Mouse (Mus musculus): ENCODE results near the gene Scap. TPM values are rescaled to one million over a fixed set of nuclear protein-coding genes. Genes with fewer than 3 reads are reported as not detected.
"Not testable (repeated sequence)": the region's sequence is repeated elsewhere in the genome, so short reads cannot be mapped to it uniquely, and the experiment has no call there.

Gene Scap
- polyA plus RNA-seq, 1 experiment from 2014 or later, result 44.1 TPM

DNA sequence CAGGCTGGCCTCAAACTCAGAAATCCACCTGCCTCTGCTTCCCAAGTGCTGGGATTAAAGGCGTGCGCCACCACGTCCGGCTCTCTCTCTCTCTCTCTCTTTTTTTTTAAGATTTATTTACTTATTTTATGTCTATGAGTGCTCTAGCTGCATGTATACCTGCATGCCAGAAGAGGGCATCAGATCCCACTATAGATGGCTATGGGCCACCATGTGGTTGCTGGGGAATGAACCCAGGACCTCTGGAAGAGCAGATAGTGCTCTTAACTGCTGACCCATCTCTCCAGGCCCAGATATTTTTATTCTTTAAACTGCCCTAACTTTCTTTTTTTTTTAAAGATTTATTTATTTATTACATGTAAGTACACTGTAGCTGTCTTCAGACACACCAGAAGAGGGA, 70.2 kb downstream of the Scap start:
- 94% methylated on average over 4 of the region's 4 CpGs for WGBS
- H3K9me3 ChIP-seq; H3K27me3 ChIP-seq (ENCODE audit: poor library complexity, severe bottlenecking); H3K27ac ChIP-seq; DNase-seq (ENCODE audit: extremely low spot score, low spot score); H3K4me3 ChIP-seq: not testable (repeated sequence)
- Histone ChIP-seq H3K36me3 (replicated peaks) (peaks cover 52% of the 10 kb centered on the region), H3K4me1 (peaks cover 18% of the 10 kb centered on the region)

DNA sequence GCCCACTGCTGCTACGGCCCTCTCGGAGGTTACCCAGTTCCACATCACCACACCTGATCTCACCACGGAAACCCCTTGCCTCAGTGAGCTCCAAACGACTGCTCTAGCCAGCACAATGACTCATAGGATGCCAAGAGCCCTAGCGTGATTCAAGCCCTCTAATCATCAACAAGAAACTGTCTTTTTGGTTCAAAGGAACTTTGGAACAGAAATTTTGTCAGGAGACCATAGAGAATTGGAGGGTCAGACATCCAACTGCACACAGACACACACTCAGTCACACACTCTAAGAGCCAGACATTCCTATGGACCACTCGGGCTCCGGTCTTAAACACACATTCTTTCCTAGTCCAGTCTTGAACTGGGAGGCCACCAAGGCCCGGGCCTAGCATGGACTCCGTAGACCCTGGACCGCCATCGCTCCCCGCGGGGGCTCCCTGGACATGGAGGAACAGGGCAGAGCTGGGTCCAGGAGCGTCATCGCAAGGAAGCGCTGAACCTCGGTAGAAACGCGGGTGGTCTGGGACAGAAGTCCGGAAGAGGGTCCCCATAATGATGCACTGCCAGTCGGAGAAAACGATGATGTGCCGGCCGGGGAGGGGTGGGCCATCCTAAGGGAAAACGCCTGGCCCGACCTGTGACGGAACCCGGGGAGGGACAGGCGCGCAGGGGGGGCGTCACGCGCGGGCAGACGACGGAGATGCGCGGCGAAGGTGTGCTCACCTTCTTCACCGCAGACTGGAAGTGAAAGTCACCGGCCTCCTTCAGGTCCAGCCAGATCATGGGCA, 74.4 kb downstream of the Scap start:
- WGBS, result 3% methylated on average over 41 of the region's 41 CpGs
- DNase-seq (ENCODE audit: extremely low spot score, low spot score), result peak; percentile 54
- Histone ChIP-seq H3K9me3 (no peaks in the 10 kb centered on the region), H3K36me3 (replicated peaks) (peaks cover 26% of the 10 kb centered on the region), H3K27ac (peak overlapping the region; percentile 92), H3K27me3 (ENCODE audit: poor library complexity, severe bottlenecking) (no peaks in the 10 kb centered on the region), H3K4me1 (peaks cover 31% of the 10 kb centered on the region), H3K4me3 (peak overlapping the region; percentile 74)

DNA sequence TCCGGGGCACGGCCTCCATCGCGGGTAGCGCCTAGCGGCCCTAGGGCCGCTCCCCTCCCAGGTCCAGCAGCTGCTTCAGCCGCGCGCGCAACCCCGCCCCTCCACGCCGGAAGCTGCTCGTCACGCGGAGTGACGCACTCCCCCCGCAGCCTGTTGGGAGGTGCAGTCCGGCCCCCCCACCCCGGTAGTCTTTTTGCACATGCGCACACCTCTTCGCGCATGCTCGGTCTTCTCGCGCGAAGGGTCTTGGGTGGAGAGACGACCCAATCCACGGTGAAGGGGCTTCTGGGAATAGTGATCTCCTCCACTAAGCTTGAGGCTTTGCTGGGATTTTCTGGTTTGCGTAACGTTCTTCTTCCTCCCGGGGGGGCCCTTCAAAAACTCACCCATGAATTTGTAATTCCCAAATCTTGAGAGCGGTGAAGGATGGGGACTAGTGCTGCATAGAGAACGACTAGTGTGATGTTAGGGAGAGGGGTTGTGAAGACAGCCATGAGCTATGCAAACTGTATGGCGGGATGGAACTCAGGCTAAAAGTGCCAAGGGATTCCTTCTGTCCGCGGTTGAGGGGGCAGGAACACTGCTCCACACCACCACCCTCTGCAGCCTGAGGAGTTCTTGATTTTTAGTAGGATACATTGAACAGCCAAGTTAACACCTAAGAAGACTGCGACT, 75.1 kb downstream of the Scap start, which contains the start of gene Ptpn23:
TSS of gene Ptpn23 (minus strand) at position 115 of the 675 bp plus-strand sequence.
- Histone ChIP-seq H3K27me3 (ENCODE audit: poor library complexity, severe bottlenecking) (no peaks in the 10 kb centered on the region), H3K4me1 (peaks cover 31% of the 10 kb centered on the region), H3K4me3 (peak within 1 kb of the TSS; percentile 74), H3K9me3 (no peaks in the 10 kb centered on the region), H3K36me3 (replicated peaks) (peaks cover 22% of the 10 kb centered on the region), H3K27ac (peak within 1 kb of the TSS; percentile 92)
- WGBS, result under 1% methylated on average over 39 of the region's 39 CpGs
- peak; percentile 97 for DNase-seq (ENCODE audit: extremely low spot score, low spot score)

DNA sequence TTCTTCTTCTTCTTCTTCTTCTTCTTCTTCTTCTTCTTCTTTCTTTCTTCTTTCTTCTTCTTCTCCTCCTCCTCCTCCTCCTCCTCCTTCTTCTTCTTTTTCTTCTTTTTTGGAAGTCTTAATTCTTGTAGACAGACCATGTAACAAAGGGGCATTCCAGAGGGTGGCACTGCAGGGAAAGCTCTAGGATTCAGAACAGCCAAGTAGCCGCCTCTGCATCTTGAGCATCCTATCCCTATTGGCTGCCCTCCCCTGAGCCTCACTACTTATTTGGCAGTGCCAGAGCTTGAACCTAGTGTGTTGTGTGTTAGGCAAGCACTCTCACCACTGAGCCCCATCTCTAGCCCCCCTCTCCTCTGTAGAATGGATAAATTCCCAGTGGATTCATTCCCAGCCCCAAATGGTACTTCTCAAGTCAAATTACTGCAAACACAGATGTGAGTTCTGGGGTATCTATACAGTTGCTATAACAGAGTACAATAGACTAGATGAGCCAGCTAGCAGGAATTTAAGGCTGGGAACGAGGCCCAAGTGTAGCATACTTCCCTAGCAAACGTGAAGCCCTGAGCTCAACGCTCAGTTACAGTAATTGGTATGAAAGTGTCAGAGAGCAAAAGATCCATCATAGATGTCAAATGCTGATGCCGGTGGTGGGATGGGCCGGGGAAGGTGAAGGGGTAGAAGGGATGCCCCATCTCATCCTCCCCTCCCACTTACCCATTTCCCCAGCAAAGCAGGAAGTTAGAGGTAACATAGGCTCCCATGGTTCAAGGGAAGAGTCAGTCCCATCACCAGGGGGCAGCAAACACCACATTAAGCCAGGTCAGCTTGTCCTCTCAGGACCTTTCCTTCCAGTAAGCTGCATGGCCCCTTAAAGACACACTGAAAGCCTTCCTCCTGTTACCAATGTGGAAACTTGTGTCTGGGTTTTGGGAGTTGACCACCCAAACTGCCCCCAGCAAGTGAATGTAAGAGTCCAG, 78.1 kb downstream of the Scap start:
- no peak overlapping the region for H3K27ac ChIP-seq
- H3K4me3 ChIP-seq, result no peak overlapping the region
- H3K36me3 ChIP-seq (replicated peaks), result no peaks in the 10 kb centered on the region; the same call in 1 of the 2 replicates
- no peaks in the 10 kb centered on the region for H3K9me3 ChIP-seq
- DNase-seq (ENCODE audit: extremely low spot score, low spot score), result peak; percentile 79
- H3K27me3 ChIP-seq (ENCODE audit: poor library complexity, severe bottlenecking), result no peaks in the 10 kb centered on the region
- peaks cover 26% of the 10 kb centered on the region for H3K4me1 ChIP-seq
- WGBS, result 49% methylated on average over 6 of the region's 6 CpGs

DNA sequence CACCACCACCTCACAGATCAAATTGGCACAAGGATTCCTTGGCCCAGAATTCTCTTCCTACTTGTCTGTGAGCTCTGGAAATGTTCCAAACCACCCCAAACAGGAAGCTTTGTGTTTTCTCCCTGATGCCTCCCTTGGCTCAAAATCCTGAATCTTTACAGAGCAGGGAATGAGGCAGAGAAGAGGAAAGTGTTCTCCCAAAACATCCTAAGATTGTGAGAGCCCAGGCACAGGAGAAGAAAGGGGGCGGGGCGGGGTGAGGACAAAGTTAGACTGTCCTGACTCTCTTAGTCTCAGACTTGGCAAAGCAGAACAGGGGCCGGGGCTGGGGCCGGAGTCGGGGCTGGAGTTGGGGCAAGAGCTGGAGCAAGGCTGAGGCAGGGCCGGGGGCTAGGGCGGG, 79.8 kb downstream of the Scap start:
- no peak overlapping the region for H3K4me3 ChIP-seq
- 82% methylated on average over 7 of the region's 7 CpGs for WGBS
- DNase-seq (ENCODE audit: extremely low spot score, low spot score), result no peak
- no peaks in the 10 kb centered on the region for H3K27me3 ChIP-seq (ENCODE audit: poor library complexity, severe bottlenecking)
- H3K4me1 ChIP-seq, result peaks cover 13% of the 10 kb centered on the region
- H3K27ac ChIP-seq, result no peak overlapping the region
- no peaks in the 10 kb centered on the region for H3K9me3 ChIP-seq
- no peaks in the 10 kb centered on the region for H3K36me3 ChIP-seq (replicated peaks)

- Histone ChIP-seq H3K4me1 (peaks cover 10% of the 10 kb centered on the region), H3K27me3 (ENCODE audit: poor library complexity, severe bottlenecking) (no peaks in the 10 kb centered on the region), H3K27ac (no peak overlapping the region), H3K9me3 (no peaks in the 10 kb centered on the region), H3K4me3 (no peak overlapping the region), H3K36me3 (replicated peaks) (no peaks in the 10 kb centered on the region)
- peak; percentile 36 for DNase-seq (ENCODE audit: extremely low spot score, low spot score)
- 62% methylated on average over 9 of the region's 9 CpGs for WGBS
Observed at GRCm38 (mm10) chr9:110413785-110414184, 80.7 kb downstream of the Scap start.

DNA sequence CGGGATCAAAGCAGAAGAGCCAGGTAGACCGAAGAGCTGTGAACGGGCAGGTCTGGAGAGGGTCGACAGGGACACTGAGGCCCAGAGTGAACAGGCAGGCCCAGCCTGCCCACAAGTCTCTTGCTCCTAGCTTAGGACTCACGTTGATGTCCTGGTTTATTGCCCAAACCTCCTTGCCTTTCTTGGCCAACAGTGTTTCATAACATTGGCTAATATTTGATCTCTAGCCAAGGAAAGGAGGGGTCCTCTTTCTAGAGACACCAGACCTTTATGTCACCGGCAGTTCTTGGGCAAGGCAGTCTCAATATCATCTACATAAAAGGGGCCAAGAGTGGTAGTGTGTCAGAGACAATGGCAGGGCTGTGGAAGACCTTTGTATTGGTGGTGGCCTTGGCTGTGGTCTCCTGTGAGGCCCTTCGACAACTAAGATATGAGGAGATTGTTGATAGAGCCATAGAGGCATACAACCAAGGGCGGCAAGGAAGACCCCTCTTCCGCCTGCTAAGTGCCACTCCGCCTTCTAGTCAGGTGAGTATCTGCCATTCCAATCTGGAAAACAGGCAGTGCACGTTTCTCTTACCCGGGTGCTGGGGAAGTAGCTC, 86.5 kb downstream of the Scap start, which contains the start of gene Ngp:
TSS of gene Ngp (plus strand) at position 237 of the 602 bp plus-strand sequence.
- no peak for DNase-seq (ENCODE audit: extremely low spot score, low spot score)
- H3K36me3 ChIP-seq (replicated peaks), result no peaks in the 10 kb centered on the region
- H3K9me3 ChIP-seq, result no peaks in the 10 kb centered on the region
- no peak within 1 kb of the TSS for H3K27ac ChIP-seq
- H3K4me3 ChIP-seq, result no peak within 1 kb of the TSS
- WGBS, result 91% methylated on average over 12 of the region's 12 CpGs
- no peaks in the 10 kb centered on the region for H3K4me1 ChIP-seq
- no peaks in the 10 kb centered on the region for H3K27me3 ChIP-seq (ENCODE audit: poor library complexity, severe bottlenecking)

DNA sequence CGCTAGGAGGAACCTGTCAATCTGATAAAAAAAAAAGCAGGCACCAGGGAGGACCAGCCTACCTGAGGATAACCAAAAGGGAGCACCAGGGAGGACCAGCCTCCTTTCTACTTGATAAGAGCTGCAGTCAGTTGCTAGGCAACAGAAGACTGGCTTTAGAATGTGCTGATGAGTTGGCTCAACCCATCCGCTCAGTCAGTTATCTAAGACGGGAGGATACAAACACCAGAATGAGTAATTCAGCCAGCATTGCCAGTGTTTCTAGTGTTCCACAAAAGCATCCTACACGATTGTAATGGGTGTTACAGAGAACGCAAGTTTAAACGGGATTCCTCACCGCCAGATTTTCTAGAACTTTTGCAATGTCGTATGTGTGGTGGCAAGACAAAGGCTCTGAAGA, 98.2 kb downstream of the Scap start:
- Histone ChIP-seq H3K36me3 (replicated peaks) (peaks cover 74% of the 10 kb centered on the region), H3K27ac (no peak overlapping the region), H3K4me3 (no peak overlapping the region), H3K27me3 (ENCODE audit: poor library complexity, severe bottlenecking) (no peaks in the 10 kb centered on the region), H3K4me1 (no peaks in the 10 kb centered on the region), H3K9me3 (no peaks in the 10 kb centered on the region)
- DNase-seq (ENCODE audit: extremely low spot score, low spot score), result no peak
- WGBS, result 87% methylated on average over 8 of the region's 8 CpGs

DNA sequence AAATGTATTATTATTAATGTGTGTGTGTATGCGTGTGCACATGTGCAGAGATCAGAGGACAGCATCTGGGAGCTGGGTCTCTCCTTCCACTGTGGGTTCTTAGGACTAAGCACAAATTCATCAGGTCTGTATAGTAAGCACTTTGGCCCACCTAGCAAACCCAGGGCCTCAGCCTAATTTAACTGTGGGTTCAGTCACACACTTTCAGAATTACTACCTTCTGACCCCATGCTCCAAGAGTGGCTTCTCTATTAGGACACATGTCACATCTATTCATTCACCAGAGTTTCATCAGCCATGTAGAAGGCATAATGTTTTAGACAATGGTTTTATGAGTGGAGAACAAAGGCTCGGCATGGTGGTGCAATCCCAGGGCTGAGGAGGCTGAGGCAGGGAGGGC, 100.0 kb downstream of the Scap start:
- Histone ChIP-seq H3K4me1 (no peaks in the 10 kb centered on the region), H3K27me3 (ENCODE audit: poor library complexity, severe bottlenecking) (no peaks in the 10 kb centered on the region), H3K27ac (no peak overlapping the region), H3K36me3 (replicated peaks) (peaks cover 62% of the 10 kb centered on the region), H3K9me3 (no peaks in the 10 kb centered on the region), H3K4me3 (no peak overlapping the region)
- DNase-seq (ENCODE audit: extremely low spot score, low spot score), result no peak
- 95% methylated on average over 2 of the region's 2 CpGs for WGBS

Other genes starting within 250 kb of the Scap start
- gene Smarcc1, start 215.6 kb upstream of the Scap start, polyA plus RNA-seq (2016; fragmentation: Nextera tagmentation; extraction: Ambion mirVana), result 181 and 205 TPM in 2 replicates
- gene Dhx30, start 215.5 kb upstream of the Scap start, polyA plus RNA-seq (2016; fragmentation: Nextera tagmentation; extraction: Ambion mirVana), result 186 and 200 TPM in 2 replicates
- gene Cspg5, start 89.5 kb upstream of the Scap start, polyA plus RNA-seq (2016; fragmentation: Nextera tagmentation; extraction: Ambion mirVana), result 5.4 and 6.3 TPM in 2 replicates
- 43.7 and 47.2 TPM in 2 replicates for gene Elp6, start 28.1 kb upstream of the Scap start, polyA plus RNA-seq (2016; fragmentation: Nextera tagmentation; extraction: Ambion mirVana)
- gene Ptpn23, start 74.9 kb downstream of the Scap start, polyA plus RNA-seq (2016; fragmentation: Nextera tagmentation; extraction: Ambion mirVana), result 15.1 and 15.2 TPM in 2 replicates
- not detected in 2 replicates for gene Ngp, start 86.5 kb downstream of the Scap start, polyA plus RNA-seq (2016; fragmentation: Nextera tagmentation; extraction: Ambion mirVana)
- gene Klhl18, start 143.4 kb downstream of the Scap start, polyA plus RNA-seq (2016; fragmentation: Nextera tagmentation; extraction: Ambion mirVana), result 8.2 TPM in 2 replicates
- 0.70 and 1.1 TPM in 2 replicates for gene Kif9, start 143.7 kb downstream of the Scap start, polyA plus RNA-seq (2016; fragmentation: Nextera tagmentation; extraction: Ambion mirVana)
- 35.3 and 38.0 TPM in 2 replicates for gene Setd2, start 199.3 kb downstream of the Scap start, polyA plus RNA-seq (2016; fragmentation: Nextera tagmentation; extraction: Ambion mirVana)